Mouse (Mus musculus): ENCODE results near the gene Vmp1. TPM values are rescaled to one million over a fixed set of nuclear protein-coding genes. Genes with fewer than 3 reads are reported as not detected.

The Vmp1 gene
- polyA plus RNA-seq, 1 experiment from 2014 or later = 222 TPM

- no peak overlapping the region for H3K4me2 ChIP-seq (ENCODE audit: low read length)
- no peaks in the 10 kb centered on the region for H3K4me1 ChIP-seq (replicated peaks; ENCODE audit: insufficient read depth, low read length)
- H3K9ac ChIP-seq (ENCODE audit: low read depth, low read length) = no peak overlapping the region
- DNase-seq (ENCODE audit: low spot score) (peak; percentile 11), ATAC-seq (replicated peaks; ENCODE audit: low FRiP score, low read depth) (no peak; the same call in 1 of the 2 replicates)
- no peaks in the 10 kb centered on the region for H3K9me3 ChIP-seq (replicated peaks; ENCODE audit: low read length)
- WGBS = 81% methylated on average over 3 of the region's 3 CpGs
- H3K4me3 ChIP-seq (replicated peaks; ENCODE audit: low read depth, low read length) = no peak overlapping the region
- no peaks in the 10 kb centered on the region for H3K27me3 ChIP-seq (ENCODE audit: insufficient read depth, low read length)
- peaks cover 36% of the 10 kb centered on the region for H3K36me3 ChIP-seq (ENCODE audit: insufficient read depth, low read length)
- no peak overlapping the region for H3K27ac ChIP-seq
- TF ChIP-seq CTCF (IDR thresholded peaks at IDR 0.05; ENCODE audit: low read depth) = no peak
Measured at GRCm38 (mm10) chr11:86691482-86691881, 7.8 kb upstream of the Vmp1 start.

- ATAC-seq (replicated peaks; ENCODE audit: low FRiP score, low read depth) = no peak
- H3K36me3 ChIP-seq (ENCODE audit: insufficient read depth, low read length) = peaks cover 32% of the 10 kb centered on the region
Measured at GRCm38 (mm10) chr11:86690383-86690782, 6.7 kb upstream of the Vmp1 start.

GRCm38 (mm10) chr11:86685366-86685765 is 1.7 kb upstream of the Vmp1 start:
- 73% methylated on average over 1 of the region's 1 CpGs for WGBS
- Histone ChIP-seq H3K4me3 (replicated peaks; ENCODE audit: low read depth, low read length) (no peak overlapping the region), H3K4me2 (ENCODE audit: low read length) (peak overlapping the region; percentile 79), H3K36me3 (ENCODE audit: insufficient read depth, low read length) (peaks cover 9% of the 10 kb centered on the region; the same call in 1 of the 2 replicates), H3K27ac (no peak overlapping the region), H3K9me3 (replicated peaks; ENCODE audit: low read length) (no peaks in the 10 kb centered on the region), H3K27me3 (ENCODE audit: insufficient read depth, low read length) (no peaks in the 10 kb centered on the region), H3K4me1 (replicated peaks; ENCODE audit: insufficient read depth, low read length) (peaks cover 13% of the 10 kb centered on the region; the same call in 1 of the 2 replicates), H3K9ac (ENCODE audit: low read depth, low read length) (peak overlapping the region; percentile 8; the same call in 1 of the 2 replicates)
- ATAC-seq (replicated peaks; ENCODE audit: low FRiP score, low read depth) = no peak
- DNase-seq (ENCODE audit: low spot score) = no peak
- TF ChIP-seq CTCF (IDR thresholded peaks at IDR 0.05; ENCODE audit: low read depth) = no peak

More at GRCm38 (mm10) chr11:86690383-86690782, 6.7 kb upstream of the Vmp1 start:
- no peaks in the 10 kb centered on the region for H3K27me3 ChIP-seq (ENCODE audit: insufficient read depth, low read length)
- TF ChIP-seq CTCF (IDR thresholded peaks at IDR 0.05; ENCODE audit: low read depth) = no peak
- 80% methylated on average over 3 of the region's 3 CpGs for WGBS
- DNase-seq (ENCODE audit: low spot score) = no peak
- H3K4me1 ChIP-seq (replicated peaks; ENCODE audit: insufficient read depth, low read length) = 0 out of 2 replicates have a peak, but pooled peaks cover 4% of the 10 kb centered on the region
- H3K9ac ChIP-seq (ENCODE audit: low read depth, low read length) = no peak overlapping the region
- H3K4me3 ChIP-seq (replicated peaks; ENCODE audit: low read depth, low read length) = no peak overlapping the region
- no peak overlapping the region for H3K4me2 ChIP-seq (ENCODE audit: low read length)
- H3K27ac ChIP-seq = peak overlapping the region; percentile 8; the same call in 1 of the 2 replicates
- H3K9me3 ChIP-seq (replicated peaks; ENCODE audit: low read length) = no peaks in the 10 kb centered on the region

- no peaks in the 10 kb centered on the region for H3K9me3 ChIP-seq (replicated peaks; ENCODE audit: low read length)
- no peaks in the 10 kb centered on the region for H3K36me3 ChIP-seq (ENCODE audit: insufficient read depth, low read length)
- no peak; the same call in 1 of the 2 replicates for ATAC-seq (replicated peaks; ENCODE audit: low FRiP score, low read depth)
- H3K9ac ChIP-seq (ENCODE audit: low read depth, low read length) = peak overlapping the region; percentile 66
- peaks cover 13% of the 10 kb centered on the region; the same call in 1 of the 2 replicates for H3K4me1 ChIP-seq (replicated peaks; ENCODE audit: insufficient read depth, low read length)
- no peak for DNase-seq (ENCODE audit: low spot score)
- H3K27me3 ChIP-seq (ENCODE audit: insufficient read depth, low read length) = no peaks in the 10 kb centered on the region
- peak overlapping the region; percentile 57 for H3K4me3 ChIP-seq (replicated peaks; ENCODE audit: low read depth, low read length)
- H3K4me2 ChIP-seq (ENCODE audit: low read length) = peak overlapping the region; percentile 79
- WGBS = 6% methylated on average over 20 of the region's 20 CpGs
- H3K27ac ChIP-seq = peak overlapping the region; percentile 83
- no peak for TF ChIP-seq CTCF (IDR thresholded peaks at IDR 0.05; ENCODE audit: low read depth)
Measured at GRCm38 (mm10) chr11:86684126-86685012, 733 bp upstream of the Vmp1 start.

- peaks cover 13% of the 10 kb centered on the region; the same call in 1 of the 2 replicates for H3K4me1 ChIP-seq (replicated peaks; ENCODE audit: insufficient read depth, low read length)
- H3K9me3 ChIP-seq (replicated peaks; ENCODE audit: low read length) = no peaks in the 10 kb centered on the region
- TF ChIP-seq CTCF (IDR thresholded peaks at IDR 0.05; ENCODE audit: low read depth) = no peak
- no peaks in the 10 kb centered on the region for H3K36me3 ChIP-seq (ENCODE audit: insufficient read depth, low read length)
- H3K9ac ChIP-seq (ENCODE audit: low read depth, low read length) = peak overlapping the region; percentile 66
- H3K4me3 ChIP-seq (replicated peaks; ENCODE audit: low read depth, low read length) = peak overlapping the region; percentile 57
- ATAC-seq (replicated peaks; ENCODE audit: low FRiP score, low read depth) = no peak
- no peak for DNase-seq (ENCODE audit: low spot score)
- peak overlapping the region; percentile 83 for H3K27ac ChIP-seq
- 25% methylated on average over 7 of the region's 7 CpGs for WGBS
- peak overlapping the region; percentile 79 for H3K4me2 ChIP-seq (ENCODE audit: low read length)
- no peaks in the 10 kb centered on the region for H3K27me3 ChIP-seq (ENCODE audit: insufficient read depth, low read length)
Measured at GRCm38 (mm10) chr11:86682861-86683260, 775 bp downstream of the Vmp1 start.

- H3K9me3 ChIP-seq (replicated peaks; ENCODE audit: low read length) = no peaks in the 10 kb centered on the region
- H3K27ac ChIP-seq = no peak overlapping the region
- no peaks in the 10 kb centered on the region for H3K36me3 ChIP-seq (ENCODE audit: insufficient read depth, low read length)
- no peak overlapping the region for H3K4me2 ChIP-seq (ENCODE audit: low read length)
- 67% methylated on average over 3 of the region's 3 CpGs for WGBS
- no peak overlapping the region for H3K4me3 ChIP-seq (replicated peaks; ENCODE audit: low read depth, low read length)
- H3K27me3 ChIP-seq (ENCODE audit: insufficient read depth, low read length) = no peaks in the 10 kb centered on the region
- peaks cover 13% of the 10 kb centered on the region; the same call in 1 of the 2 replicates for H3K4me1 ChIP-seq (replicated peaks; ENCODE audit: insufficient read depth, low read length)
- no peak overlapping the region for H3K9ac ChIP-seq (ENCODE audit: low read depth, low read length)
- ATAC-seq (replicated peaks; ENCODE audit: low FRiP score, low read depth) (no peak), DNase-seq (ENCODE audit: low spot score) (no peak)
- TF ChIP-seq CTCF (IDR thresholded peaks at IDR 0.05; ENCODE audit: low read depth) = no peak
Measured at GRCm38 (mm10) chr11:86681423-86681822, 2.2 kb downstream of the Vmp1 start.

Data from kidney, postnatal 0 days (tissue).